Mouse (Mus musculus) intestine, embryonic 15.5 days (tissue): ENCODE data around the gene Taz. TPM values are rescaled to one million over a fixed set of nuclear protein-coding genes. Genes with fewer than 3 reads are reported as not detected.

Experiments used
- ATAC-seq: fragments of 200-750 bp; cut with Nextera tagmentation; 2 replicates; pipeline ENCODE4 v1.8.0; 2017; ENCODE audit warnings: moderate TSS enrichment, moderate library complexity
- H3K27ac ChIP-seq: fragments of 300-500 bp; sonication (generic); 2 replicates; pipeline ENCODE4 v1.5.1; 2015; ENCODE audit warnings: mild to moderate bottlenecking, inconsistent platforms
- H3K27me3 ChIP-seq: fragments of 300-500 bp; sonication (generic); replicated peaks from 2 replicates; pipeline ENCODE4 v1.6.1; 2015; ENCODE audit warnings: inconsistent platforms
- H3K36me3 ChIP-seq: fragments of 300-500 bp; sonication (generic); 2 replicates; pipeline ENCODE4 v1.6.1; 2015; ENCODE audit warnings: inconsistent platforms
- H3K4me1 ChIP-seq: fragments of 300-500 bp; sonication (generic); replicated peaks from 2 replicates; pipeline ENCODE4 v1.6.1; 2015; ENCODE audit warnings: inconsistent platforms
- H3K4me2 ChIP-seq: fragments of 300-500 bp; sonication (generic); replicated peaks from 2 replicates; pipeline ENCODE4 v1.6.1; 2015; ENCODE audit warnings: mild to moderate bottlenecking, inconsistent platforms
- H3K4me3 ChIP-seq: fragments of 300-500 bp; sonication (generic); replicated peaks from 2 replicates; pipeline ENCODE4 v1.5.1; 2015; ENCODE audit warnings: inconsistent platforms
- H3K9ac ChIP-seq: fragments of 300-500 bp; sonication (generic); 2 replicates; pipeline ENCODE4 v1.6.1; 2015; ENCODE audit warnings: inconsistent platforms
- H3K9me3 ChIP-seq: fragments of 300-500 bp; sonication (generic); 2 replicates; pipeline ENCODE4 v1.6.1; 2016; ENCODE audit warnings: inconsistent platforms
- WGBS: fragments of 180-500 bp; shearing (Covaris S2); methylation state at CpG from one replicate; pipeline ENCODE4 v1.1.7; 2015; 5-methylcytosine and 5-hydroxymethylcytosine counted together
- polyA plus RNA-seq: library from polyadenylated mRNA; unstranded; fragments of >200 nt; fragmentation: Nextera tagmentation; extraction: Ambion mirVana; gene quantifications from 2 replicates; pipeline ENCODE4 v1.2.1, GENCODE M21; 2015

Taz gene
- polyA plus RNA-seq, 1 experiment from 2014 or later: 74.9 TPM

DNA sequence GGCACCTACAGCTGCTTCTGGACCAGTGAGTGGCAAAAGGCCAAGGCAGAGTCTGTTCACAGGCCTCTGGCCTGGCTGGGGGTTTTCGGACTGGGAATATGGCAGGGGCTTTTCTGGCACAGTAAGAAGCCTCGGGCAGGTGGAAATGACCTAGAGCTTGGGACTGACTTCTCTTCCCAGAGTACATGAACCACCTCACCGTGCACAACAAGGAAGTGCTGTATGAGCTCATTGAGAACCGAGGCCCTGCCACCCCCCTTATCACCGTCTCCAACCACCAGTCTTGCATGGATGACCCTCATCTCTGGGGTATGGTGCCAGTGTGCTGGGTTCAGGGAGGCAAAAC, 1.4 kb downstream of the Taz start:
- no peaks in the 10 kb centered on the region for H3K27me3 ChIP-seq
- no peaks in the 10 kb centered on the region for H3K9me3 ChIP-seq
- no peaks in the 10 kb centered on the region for H3K4me1 ChIP-seq
- 38% methylated on average over 5 of the region's 5 CpGs for WGBS
- no peak; the same call in none of the 2 replicates for ATAC-seq
- H3K9ac ChIP-seq: peak overlapping the region; percentile 59
- no peaks in the 10 kb centered on the region for H3K36me3 ChIP-seq
- peak overlapping the region; percentile 64 for H3K4me2 ChIP-seq
- peak overlapping the region; percentile 86 for H3K27ac ChIP-seq
- peak overlapping the region; percentile 54 for H3K4me3 ChIP-seq

DNA sequence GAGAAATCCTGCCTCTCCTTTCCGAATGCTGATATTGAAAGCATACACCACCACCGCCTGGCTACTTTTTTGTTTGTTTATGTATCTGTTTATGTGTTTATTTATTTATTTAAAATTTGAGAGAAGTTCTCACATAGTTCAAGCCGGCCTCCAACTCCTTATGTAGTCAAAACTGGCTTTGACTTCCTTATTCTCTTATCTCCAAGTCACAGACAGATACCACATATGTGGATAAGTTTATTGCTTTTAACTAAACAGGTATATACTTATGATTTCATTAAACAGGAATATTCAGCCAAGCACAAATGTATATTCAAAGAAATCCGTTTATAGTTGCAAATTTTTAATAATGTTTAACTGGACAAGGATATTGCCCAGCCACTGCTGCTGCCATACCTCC, 11.7 kb downstream of the Taz start:
- no peak overlapping the region for H3K27ac ChIP-seq
- peaks cover 2% of the 10 kb centered on the region; the same call in 1 of the 2 replicates for H3K36me3 ChIP-seq
- no peak overlapping the region for H3K4me3 ChIP-seq
- no peak overlapping the region for H3K9ac ChIP-seq
- H3K4me1 ChIP-seq: no peaks in the 10 kb centered on the region
- 69% methylated on average over 4 of the region's 4 CpGs for WGBS
- no peak overlapping the region for H3K4me2 ChIP-seq
- no peaks in the 10 kb centered on the region for H3K9me3 ChIP-seq
- no peak for ATAC-seq
- no peaks in the 10 kb centered on the region for H3K27me3 ChIP-seq

DNA sequence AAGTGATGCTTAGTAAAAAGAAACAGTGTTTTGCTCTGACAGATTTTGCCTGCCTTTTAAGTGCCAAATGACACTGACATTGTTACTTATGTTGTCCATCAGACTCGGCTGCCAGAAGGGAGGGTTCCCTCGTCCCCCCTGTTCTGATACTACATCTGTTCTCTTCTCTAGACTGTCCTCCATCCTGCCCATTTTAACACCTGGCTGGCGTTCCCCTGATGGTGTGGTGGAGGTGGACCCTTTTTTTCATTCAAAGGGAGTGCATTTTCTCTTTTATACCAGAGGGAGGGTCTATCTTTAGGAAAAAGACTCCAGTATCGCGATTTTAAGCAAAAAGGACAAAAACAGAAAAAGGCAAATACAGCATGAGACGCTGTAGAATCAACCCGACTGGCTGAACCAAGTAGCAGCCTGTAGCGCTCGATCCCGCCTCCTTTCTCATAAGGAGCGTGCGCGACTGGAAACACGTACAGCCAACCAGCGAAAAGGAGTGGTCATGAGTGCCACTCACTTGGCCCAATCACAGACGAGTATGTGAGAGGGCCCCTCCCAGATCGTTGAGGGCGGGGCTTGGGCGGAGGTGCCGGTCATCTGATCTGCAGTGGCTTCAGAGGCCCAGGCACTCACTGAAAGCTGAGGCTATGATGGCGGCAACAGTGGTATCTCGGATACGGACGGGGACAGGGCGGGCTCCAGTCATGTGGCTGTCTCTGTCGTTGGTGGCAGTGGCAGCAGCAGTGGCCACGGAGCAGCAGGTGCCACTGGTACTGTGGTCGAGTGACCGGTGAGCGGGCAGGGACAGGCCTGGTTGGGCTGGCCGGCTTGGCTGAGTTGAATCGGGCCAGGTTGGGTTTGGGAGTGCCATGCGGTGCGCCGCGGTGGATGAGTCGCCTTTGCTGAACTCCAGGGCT, 15.1 kb downstream of the Taz start, which contains the start of gene Atp6ap1:
Gene Atp6ap1 (plus strand): TSS at position 560 of the 911 bp plus-strand sequence.
- Histone ChIP-seq H3K4me2 (peak within 1 kb of the TSS; percentile 62), H3K9me3 (no peaks in the 10 kb centered on the region), H3K36me3 (no peaks in the 10 kb centered on the region; the same call in 1 of the 2 replicates), H3K27ac (0 out of 2 replicates have a peak within 1 kb of the TSS, but pooled peaks have one; percentile 58), H3K9ac (peak within 1 kb of the TSS; percentile 65), H3K4me1 (no peaks in the 10 kb centered on the region), H3K4me3 (peak within 1 kb of the TSS; percentile 59), H3K27me3 (no peaks in the 10 kb centered on the region)
- 18% methylated on average over 37 of the region's 37 CpGs for WGBS
- ATAC-seq: peak; percentile 100

DNA sequence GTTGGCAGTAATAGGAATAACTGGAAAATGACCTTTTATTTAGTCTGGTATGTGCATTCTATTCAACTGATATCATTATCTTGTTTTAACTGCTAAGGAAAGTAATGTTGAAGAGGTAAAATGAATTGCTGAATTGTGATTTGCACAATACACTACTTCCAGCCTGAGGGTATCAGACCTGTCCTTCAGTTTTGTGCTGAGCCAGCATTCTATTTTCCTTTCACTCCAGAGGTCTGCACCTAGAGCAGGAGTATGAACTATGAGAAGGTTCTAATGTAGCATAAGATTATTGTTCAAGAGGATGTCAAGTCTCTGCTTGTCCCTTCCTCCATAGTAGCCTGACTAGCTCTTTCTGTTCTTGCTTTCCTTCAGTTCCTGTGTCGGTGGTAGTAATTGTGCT, 16.6 kb downstream of the Taz start:
- Histone ChIP-seq H3K4me1 (no peaks in the 10 kb centered on the region), H3K4me3 (no peak overlapping the region), H3K4me2 (no peak overlapping the region), H3K27me3 (no peaks in the 10 kb centered on the region), H3K27ac (no peak overlapping the region), H3K9ac (no peak overlapping the region), H3K36me3 (no peaks in the 10 kb centered on the region; the same call in 1 of the 2 replicates), H3K9me3 (no peaks in the 10 kb centered on the region)
- WGBS: 94% methylated on average over 1 of the region's 1 CpGs
- no peak for ATAC-seq

DNA sequence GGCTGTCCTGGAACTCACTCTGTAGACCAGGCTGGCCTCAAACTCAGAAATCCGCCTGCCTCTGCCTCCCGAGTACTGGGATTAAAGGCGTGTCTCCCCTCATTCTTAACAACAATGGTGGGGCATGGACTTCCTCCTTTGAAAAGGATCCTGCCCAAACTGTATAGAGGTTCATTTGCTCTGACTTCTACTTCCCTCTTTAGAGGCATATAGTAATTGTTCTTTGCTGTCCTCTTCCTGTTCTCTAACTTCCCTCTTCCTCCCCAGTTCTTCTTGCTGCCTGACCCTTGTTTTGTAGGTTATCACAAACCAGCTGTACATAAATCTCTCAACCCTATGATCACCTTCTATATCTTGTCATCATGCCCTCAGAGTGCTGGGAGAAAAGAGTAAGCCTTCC, 18.0 kb downstream of the Taz start:
- no peak for ATAC-seq
- H3K36me3 ChIP-seq: no peaks in the 10 kb centered on the region; the same call in 1 of the 2 replicates
- no peaks in the 10 kb centered on the region for H3K4me1 ChIP-seq
- H3K9me3 ChIP-seq: no peaks in the 10 kb centered on the region
- H3K27me3 ChIP-seq: no peaks in the 10 kb centered on the region
- no peak overlapping the region for H3K4me2 ChIP-seq
- no peak overlapping the region for H3K9ac ChIP-seq
- no peak overlapping the region for H3K4me3 ChIP-seq
- no peak overlapping the region for H3K27ac ChIP-seq
- WGBS: 90% methylated on average over 3 of the region's 3 CpGs

DNA sequence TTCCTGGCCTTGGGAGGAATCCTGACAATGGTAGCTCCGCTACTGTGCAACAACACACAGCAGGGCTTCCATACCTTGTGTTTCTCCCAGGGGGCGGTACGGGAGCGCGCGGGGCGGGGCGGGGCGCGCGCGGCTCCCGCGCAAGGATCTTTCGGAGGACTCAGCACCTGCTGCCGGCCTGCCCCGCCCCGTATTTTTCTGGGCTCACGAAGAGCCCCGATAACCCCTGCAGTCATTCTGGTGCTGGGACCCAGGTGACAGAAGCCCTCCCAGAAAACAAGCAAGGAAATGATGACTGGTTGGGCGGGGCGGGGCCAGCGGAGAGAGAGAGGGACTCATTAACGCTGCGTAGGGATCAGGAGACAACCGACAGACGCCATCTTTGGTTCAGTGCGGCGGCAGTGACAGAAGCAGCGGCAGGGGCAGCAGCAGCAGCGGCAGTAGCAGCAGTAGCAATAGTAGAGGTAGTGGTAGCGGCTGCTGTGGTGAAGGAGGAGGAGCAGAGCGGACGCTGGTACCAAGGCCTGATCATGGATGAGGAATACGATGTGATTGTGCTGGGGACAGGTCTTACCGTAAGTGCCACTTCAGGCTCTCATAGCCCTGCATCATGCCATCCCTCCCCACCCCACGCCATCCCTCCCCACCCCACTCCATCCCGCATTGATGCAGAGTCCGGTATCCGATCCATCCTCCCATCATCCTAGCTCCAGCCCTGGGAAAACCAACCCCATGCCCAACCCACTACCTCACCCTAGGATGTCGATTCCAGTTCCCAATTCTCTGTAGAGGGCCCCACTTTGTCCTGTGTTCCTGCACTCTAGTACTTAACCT, 23.4 kb downstream of the Taz start, which contains the start of gene Gdi1:
Gene Gdi1 (plus strand): TSS at position 132 of the 834 bp plus-strand sequence.
- no peaks in the 10 kb centered on the region for H3K27me3 ChIP-seq
- peak within 1 kb of the TSS; percentile 55 for H3K4me3 ChIP-seq
- 16% methylated on average over 40 of the region's 41 CpGs for WGBS
- peak within 1 kb of the TSS; percentile 62 for H3K9ac ChIP-seq
- H3K4me2 ChIP-seq: peak within 1 kb of the TSS; percentile 58
- H3K27ac ChIP-seq: peak within 1 kb of the TSS; percentile 60
- H3K4me1 ChIP-seq: no peaks in the 10 kb centered on the region
- peak; percentile 92 for ATAC-seq
- no peaks in the 10 kb centered on the region; the same call in 1 of the 2 replicates for H3K36me3 ChIP-seq
- H3K9me3 ChIP-seq: no peaks in the 10 kb centered on the region

DNA sequence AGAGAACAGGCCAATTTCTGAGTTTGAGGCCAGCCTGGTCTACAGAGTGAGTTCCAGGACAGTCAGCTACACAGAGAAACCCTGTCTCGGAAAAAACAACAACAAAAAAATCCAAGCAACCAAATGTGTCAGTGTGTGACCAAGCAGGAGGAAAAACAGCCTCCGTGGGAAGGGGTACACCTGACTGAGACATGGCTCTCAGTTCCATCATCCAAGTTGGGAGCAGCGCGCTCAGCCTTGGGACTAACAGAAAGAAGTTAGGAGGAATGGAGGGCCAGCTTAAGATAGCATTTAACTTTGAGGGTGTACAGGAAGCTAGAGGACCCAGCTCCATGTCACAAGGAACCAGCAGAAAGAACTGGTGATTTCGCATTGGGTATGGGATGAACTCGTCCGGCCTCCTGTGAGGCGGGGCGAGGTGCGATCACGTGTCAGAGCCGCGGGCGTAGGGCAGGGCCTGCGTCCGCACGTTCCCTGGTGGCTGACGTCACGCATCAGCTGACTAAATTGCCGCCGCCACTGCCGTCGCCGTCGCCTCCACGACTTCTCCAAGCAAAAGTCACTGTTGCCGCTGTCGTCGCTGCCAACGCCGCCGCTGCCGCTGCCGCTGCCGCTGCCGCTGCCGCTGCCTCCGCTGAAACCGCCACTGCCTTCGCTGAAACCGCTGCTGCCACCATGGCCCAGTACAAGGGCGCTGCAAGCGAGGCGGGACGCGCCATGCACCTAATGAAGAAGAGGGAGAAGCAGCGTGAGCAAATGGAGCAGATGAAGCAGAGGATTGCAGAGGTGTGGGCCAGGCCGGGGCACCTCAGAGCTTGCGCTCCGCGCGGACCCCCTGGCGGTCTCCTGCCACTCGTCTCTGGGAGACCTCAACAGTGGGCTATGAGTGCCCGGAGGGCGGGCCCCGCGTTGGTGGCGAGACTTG, 31.1 kb downstream of the Taz start, which contains the start of gene Fam50a:
Gene Fam50a (plus strand): TSS at position 494 of the 925 bp plus-strand sequence.
- H3K4me2 ChIP-seq: peak within 1 kb of the TSS; percentile 69
- 22% methylated on average over 59 of the region's 59 CpGs for WGBS
- ATAC-seq: peak; percentile 98
- no peaks in the 10 kb centered on the region for H3K4me1 ChIP-seq
- peak within 1 kb of the TSS; percentile 80 for H3K27ac ChIP-seq
- H3K36me3 ChIP-seq: no peaks in the 10 kb centered on the region
- H3K4me3 ChIP-seq: peak within 1 kb of the TSS; percentile 59
- no peaks in the 10 kb centered on the region for H3K9me3 ChIP-seq
- H3K9ac ChIP-seq: peak within 1 kb of the TSS; percentile 69
- H3K27me3 ChIP-seq: no peaks in the 10 kb centered on the region

DNA sequence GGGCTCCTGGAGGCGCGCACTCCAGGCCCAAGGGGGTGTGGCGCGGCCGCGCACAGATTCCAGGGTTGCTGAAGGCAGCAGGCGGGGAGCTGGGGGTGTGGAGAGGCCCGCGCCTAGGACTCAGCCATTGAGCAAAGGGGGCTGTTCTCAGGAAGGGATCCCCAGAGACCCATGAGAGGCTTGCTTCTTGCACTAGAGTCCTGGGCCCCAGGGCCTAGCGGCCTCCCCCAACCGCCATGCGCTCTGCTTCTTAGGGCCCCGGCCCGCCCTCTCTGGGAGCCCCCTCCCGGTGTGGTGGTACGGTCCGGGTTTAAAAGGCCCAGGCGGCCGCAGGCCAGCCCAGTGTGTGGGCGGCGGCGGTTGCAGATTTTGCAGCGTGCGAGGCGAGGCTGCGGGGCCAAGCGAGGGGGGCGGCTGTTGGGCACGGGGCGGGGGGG, 47.0 kb downstream of the Taz start, which contains the start of gene Plxna3:
Gene Plxna3 (plus strand): TSS at position 342 of the 437 bp plus-strand sequence.
- peaks cover 11% of the 10 kb centered on the region; the same call in 1 of the 2 replicates for H3K4me1 ChIP-seq

DNA sequence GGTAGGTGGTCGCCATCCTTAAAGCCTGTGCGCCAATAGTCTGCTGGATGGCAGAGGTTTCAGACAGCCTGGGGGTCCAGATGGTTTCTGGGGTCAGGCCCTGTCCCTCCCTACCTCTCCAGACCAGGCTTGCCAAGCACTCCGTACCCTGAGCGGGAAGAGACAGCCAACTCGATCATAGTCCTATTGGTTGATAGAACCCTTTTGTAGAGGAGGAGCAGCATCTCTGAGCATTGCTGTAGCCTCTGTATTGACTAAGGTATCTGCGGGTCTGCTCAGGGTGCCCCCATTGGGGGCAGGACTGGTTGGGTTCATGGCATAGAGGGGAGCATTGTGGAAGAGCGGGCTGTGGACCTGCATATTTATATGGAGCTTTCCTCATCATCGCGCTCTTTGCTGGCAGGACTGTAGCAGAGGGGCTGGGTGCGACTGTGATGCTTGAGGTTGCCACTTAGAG, 47.5 kb downstream of the Taz start:
- Histone ChIP-seq H3K36me3 (no peaks in the 10 kb centered on the region), H3K4me2 (peak overlapping the region; percentile 62), H3K27ac (no peak overlapping the region), H3K9ac (peak overlapping the region; percentile 56), H3K27me3 (no peaks in the 10 kb centered on the region), H3K9me3 (no peaks in the 10 kb centered on the region), H3K4me1 (peaks cover 11% of the 10 kb centered on the region; the same call in 1 of the 2 replicates), H3K4me3 (peak overlapping the region; percentile 44)
- peak; percentile 52 for ATAC-seq
- 22% methylated on average over 10 of the region's 10 CpGs for WGBS

More for the DNA sequence above, 47.0 kb downstream of the Taz start, which contains the start of gene Plxna3:
- Histone ChIP-seq H3K27ac (peak within 1 kb of the TSS; percentile 73; the same call in 1 of the 2 replicates), H3K9ac (peak within 1 kb of the TSS; percentile 56), H3K4me3 (peak within 1 kb of the TSS; percentile 44), H3K9me3 (no peaks in the 10 kb centered on the region), H3K27me3 (no peaks in the 10 kb centered on the region), H3K36me3 (no peaks in the 10 kb centered on the region), H3K4me2 (peak within 1 kb of the TSS; percentile 62)
- WGBS: 20% methylated on average over 27 of the region's 30 CpGs
- ATAC-seq: peak; percentile 97

DNA sequence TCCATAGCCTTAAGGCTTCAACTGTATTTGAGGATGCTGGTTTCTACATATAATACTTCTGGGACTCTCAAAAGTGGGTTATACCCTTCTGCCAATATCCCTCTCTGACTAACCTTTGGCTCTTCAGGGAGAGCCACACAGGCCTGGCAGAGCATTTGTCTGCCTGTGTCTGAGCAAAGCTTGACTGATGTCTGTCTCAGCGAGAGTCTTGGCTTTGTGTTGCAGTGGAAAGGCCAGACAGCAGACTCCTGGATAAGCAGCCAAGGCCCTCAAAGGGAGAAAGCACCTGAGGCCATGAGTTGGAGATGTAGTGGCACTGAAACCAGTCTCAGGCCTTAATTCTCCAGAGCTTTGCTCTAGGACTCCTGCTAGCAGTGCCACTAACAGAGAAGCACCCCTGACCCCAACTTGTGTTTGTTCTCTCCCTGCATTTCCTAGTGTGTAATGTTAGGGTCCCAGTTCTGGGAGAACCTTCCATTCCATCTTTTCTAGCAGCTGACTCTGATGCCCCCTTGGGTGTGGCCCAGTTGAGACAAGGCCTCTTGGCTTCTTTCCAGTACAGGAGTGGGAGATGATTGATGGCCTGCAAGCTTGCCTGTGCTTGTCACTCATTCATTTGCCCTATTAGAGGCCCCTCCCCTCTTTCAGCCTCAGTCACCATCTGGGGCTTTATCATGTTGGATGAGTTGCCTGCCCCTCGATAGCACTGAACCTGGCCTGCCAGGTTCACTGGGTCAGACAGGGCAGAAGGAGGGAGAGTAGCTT, 48.6 kb downstream of the Taz start:
- H3K9ac ChIP-seq: no peak overlapping the region; the same call in 1 of the 2 replicates
- H3K36me3 ChIP-seq: no peaks in the 10 kb centered on the region
- H3K4me1 ChIP-seq: peaks cover 11% of the 10 kb centered on the region; the same call in 1 of the 2 replicates
- ATAC-seq: no peak
- no peak overlapping the region; the same call in 1 of the 2 replicates for H3K4me3 ChIP-seq
- H3K9me3 ChIP-seq: no peaks in the 10 kb centered on the region
- H3K27ac ChIP-seq: no peak overlapping the region
- H3K4me2 ChIP-seq: peak overlapping the region; percentile 62
- no peaks in the 10 kb centered on the region for H3K27me3 ChIP-seq
- 30% methylated on average over 2 of the region's 2 CpGs for WGBS
